Mouse (Mus musculus) left cerebral cortex, adult 2 months (tissue): Measurements from ENCODE around the gene Gm32742. TPM values are rescaled to one million over a fixed set of nuclear protein-coding genes. Genes with fewer than 3 reads are reported as not detected.
A peak's percentile ranks its signal among the peaks of the same experiment; 100 is the strongest.

ENCODE experiments used
- DNase-seq, 2 experiments: peaks; one replicate each; pipeline ENCODE4 v3.0.0; 2021 to 2022; ENCODE audit warnings: low spot score in 2 of 2, mixed read lengths in 1 of 2; ENCODE audit errors: extremely low spot score in 1 of 2
- H3K27ac ChIP-seq: fragments of 200-600 bp; 2 replicates; pipeline ENCODE4 v1.8.1; 2022
- H3K4me3 ChIP-seq: fragments of 200-600 bp; 2 replicates; pipeline ENCODE4 v1.8.1; 2022
- CTCF ChIP-seq: fragments of 200-600 bp; IDR thresholded peaks from 2 replicates; pipeline ENCODE4 v1.8.1; 2022; ENCODE audit warnings: antibody characterized with exemption, mild to moderate bottlenecking, moderate library complexity
- intact Hi-C: fragments of 180-260 bp; cut with DNase I; formaldehyde crosslinking; loops from one replicate; pipeline ENCODE4 v1.15.1; 2025
- long read RNA-seq, 2 experiments: library from polyadenylated mRNA; stranded (forward); transcript quantifications; one replicate each; pipeline ENCODE4 v2.0.0; 2021; ENCODE audit warnings: borderline mapping rate in 2 of 2
- total RNA-seq, 2 experiments: library from RNA; stranded (reverse); gene quantifications; 2 replicates each; pipeline ENCODE4 v1.2.3; 2021

The Gm32742 gene
- total RNA-seq, result not detected
- long read RNA-seq, experiment 1, result 0 reads
- long read RNA-seq, experiment 2, result 0 reads

- no peak within 1 kb of the TSS for H3K4me3 ChIP-seq
- no peak within 1 kb of the TSS for H3K27ac ChIP-seq
- intact Hi-C loops, result no loop called here
- DNase-seq, result no peak
- no peak for TF ChIP-seq CTCF
These were observed at the start of gene Gm32742 for GRCm38 (mm10) chr9:51165312-51166180. TSS of gene Gm32742 (minus strand) at chr9:51165517.

DNA sequence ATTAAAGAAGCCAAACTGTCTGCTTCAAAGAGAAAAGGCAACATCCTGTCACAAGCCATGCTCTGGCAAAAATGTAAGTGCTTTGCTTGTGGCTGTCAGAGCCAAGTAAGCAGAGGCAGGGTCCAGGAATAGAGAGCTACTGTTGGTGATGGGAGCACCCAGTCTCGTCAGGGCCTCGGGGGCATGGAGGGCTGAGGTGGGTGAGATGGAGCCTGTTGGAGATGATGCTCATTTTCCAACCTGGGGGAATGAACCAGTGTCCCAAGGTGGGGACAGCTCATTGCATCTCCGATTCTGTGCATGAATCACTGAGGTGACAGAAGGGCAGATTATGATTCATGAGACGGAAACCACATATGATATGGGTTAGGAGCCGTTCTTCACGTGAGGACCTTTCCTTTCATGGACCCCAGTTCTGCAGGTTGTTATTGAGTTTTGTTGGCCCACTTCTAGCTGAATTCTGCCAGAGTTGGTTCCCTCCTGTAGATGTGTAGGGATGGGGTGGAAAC lies 48.5 kb upstream of the Gm32742 start:
- no peak for TF ChIP-seq CTCF
- no peak overlapping the region for H3K4me3 ChIP-seq
- no peak for DNase-seq
- intact Hi-C loops, result no loop called here
- no peak overlapping the region for H3K27ac ChIP-seq

GRCm38 (mm10) chr9:51213023-51213728 lies 47.9 kb upstream of the Gm32742 start, which contains the start of gene Pou2af1:
TSS of gene Pou2af1 (plus strand) at chr9:51213708.
- Histone ChIP-seq H3K27ac (no peak within 1 kb of the TSS), H3K4me3 (no peak within 1 kb of the TSS)
- intact Hi-C loops, result no loop called here
- no peak for DNase-seq
- TF ChIP-seq CTCF, result no peak

GRCm38 (mm10) chr9:51211191-51211590 lies 45.9 kb upstream of the Gm32742 start:
- intact Hi-C loops, result no loop called here
- no peak overlapping the region for H3K4me3 ChIP-seq

GRCm38 (mm10) chr9:51208974-51209332 lies 43.6 kb upstream of the Gm32742 start:
- H3K27ac ChIP-seq, result no peak overlapping the region
- no peak for DNase-seq
- intact Hi-C loops, result no loop called here
- no peak for TF ChIP-seq CTCF
- no peak overlapping the region for H3K4me3 ChIP-seq

More at GRCm38 (mm10) chr9:51211191-51211590, 45.9 kb upstream of the Gm32742 start:
- DNase-seq, result no peak
- TF ChIP-seq CTCF, result no peak
- no peak overlapping the region for H3K27ac ChIP-seq

DNA sequence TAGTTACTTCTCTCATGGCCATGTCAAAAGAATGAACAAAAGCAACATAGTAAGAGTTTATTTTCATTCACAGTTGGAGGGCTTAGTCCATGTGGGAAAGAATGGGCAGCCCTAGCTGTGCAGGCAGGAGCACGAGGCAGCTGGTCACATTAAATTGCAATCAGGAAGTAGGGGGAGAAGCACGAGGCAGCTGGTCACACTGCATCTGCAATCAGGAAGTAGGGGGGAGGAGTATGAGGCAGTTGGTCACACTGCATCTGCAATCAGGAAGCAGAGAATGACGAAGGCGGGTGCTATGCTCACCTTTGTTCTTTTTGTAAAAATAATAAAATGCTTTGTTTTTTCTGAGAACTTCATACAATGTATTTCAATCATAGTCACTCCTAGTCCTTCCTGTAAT lies 29.5 kb upstream of the Gm32742 start:
- no peak for DNase-seq
- H3K4me3 ChIP-seq, result no peak overlapping the region
- TF ChIP-seq CTCF, result no peak
- intact Hi-C loops, result no loop called here
- H3K27ac ChIP-seq, result no peak overlapping the region

DNA sequence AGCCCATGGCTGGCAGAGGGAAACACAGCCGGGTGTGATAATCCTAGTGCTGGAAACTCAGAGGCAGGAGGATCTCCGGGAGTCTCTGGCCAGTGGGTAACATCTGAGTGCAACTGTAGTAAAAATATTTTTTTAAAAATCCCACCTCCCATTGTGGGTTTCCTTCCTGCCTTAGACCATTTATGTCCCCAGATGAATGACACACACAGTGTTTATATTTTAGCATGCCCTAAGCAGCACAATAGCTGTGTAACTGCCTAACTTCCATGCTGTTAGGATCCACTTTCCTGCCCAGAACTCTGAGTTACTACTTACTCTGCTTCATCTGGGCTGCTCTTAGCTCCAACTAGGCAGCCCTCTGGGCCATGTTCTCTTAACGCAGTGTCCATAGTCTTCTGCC lies 25.3 kb upstream of the Gm32742 start:
- intact Hi-C loops, result no loop called here
- Histone ChIP-seq H3K27ac (no peak overlapping the region), H3K4me3 (no peak overlapping the region)
- no peak for TF ChIP-seq CTCF
- no peak for DNase-seq

DNA sequence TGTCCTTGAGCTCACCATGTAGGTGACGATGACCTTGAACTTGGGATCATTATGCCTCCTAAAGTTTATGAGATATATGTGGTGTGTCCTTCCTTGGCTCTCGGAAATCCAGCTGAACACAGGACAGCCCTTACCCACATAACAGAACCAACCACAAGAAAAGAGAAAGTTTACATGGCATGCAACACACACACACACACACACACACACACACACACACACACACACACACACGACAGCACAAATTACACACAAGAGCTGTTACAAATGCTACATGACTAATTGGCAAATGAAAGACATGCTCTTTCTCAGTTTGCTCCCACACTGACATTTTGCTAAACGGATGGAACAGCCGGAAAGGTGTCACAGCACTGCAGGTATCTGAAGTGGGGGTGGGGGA lies 20.6 kb upstream of the Gm32742 start:
- no peak for TF ChIP-seq CTCF
- Histone ChIP-seq H3K27ac (no peak overlapping the region), H3K4me3 (no peak overlapping the region)
- no peak for DNase-seq
- intact Hi-C loops, result no loop called here

DNA sequence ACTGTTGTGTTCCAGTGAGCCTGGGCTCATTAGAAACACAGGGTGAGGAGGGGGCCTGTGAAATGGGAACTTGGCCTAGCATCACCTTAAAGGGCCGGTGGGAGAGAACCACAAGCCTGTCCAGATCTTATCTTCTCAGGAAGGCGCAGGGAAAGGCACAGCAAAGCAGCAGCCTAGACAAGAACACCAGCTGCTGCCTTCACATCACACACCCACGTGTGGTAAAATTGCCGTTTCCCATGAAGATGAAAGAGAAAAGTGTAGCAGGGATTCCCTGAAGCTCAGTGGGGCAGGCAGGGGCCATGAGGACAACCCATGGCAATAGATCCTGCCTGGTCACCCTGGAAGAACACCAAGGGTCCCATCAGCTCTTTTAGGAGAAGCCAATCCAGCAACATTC lies 20.1 kb upstream of the Gm32742 start:
- intact Hi-C loops, result no loop called here
- Histone ChIP-seq H3K4me3 (no peak overlapping the region), H3K27ac (no peak overlapping the region)
- TF ChIP-seq CTCF, result no peak
- peak; percentile 25 to 57 for DNase-seq

DNA sequence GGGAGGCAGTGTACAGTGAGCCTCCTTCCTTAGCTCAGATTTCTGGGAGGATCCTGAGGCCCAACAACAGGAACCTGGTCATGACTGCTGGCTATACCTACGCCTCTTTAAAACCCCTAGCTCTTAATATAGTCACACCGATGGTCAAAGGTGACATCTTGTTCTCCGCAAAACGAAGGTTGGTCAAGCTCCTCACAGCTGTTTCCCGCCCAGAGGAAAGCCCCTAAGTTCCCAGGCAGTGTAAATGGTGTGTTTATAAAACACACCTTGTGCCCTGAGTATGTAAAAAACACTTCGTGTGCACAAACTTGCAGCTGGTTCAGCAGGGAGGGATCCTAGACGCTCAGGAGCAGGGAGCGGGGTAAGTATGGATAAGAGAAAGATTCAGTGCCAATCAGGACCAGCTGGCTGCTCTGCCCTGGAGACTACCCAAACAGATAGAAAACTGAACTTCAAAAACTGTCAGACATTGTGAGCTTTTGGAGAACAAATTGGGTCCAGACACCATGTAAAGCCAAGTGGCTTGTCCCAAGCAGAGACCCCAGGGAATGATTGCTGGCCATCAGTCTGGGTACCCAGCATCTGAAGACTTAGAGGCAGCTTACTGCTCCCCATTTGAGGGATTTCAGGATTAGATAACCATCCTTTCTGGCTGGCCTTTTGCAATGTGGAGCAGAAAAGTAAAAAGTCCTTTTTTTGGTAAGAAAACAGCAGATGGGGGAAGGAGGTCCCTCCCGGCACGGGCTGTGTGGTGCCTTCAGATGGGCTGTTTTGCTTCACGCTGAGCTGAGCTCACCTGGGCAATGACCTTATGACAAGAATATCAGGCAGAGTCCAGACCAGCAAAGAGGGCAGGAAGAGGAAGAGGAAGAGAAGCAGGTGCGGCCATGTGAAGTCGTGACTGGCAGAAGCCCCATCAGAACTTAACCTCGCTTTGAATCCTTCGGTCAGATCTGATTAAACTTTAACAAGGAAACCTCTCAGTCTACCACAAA lies 17.7 kb upstream of the Gm32742 start:
- Histone ChIP-seq H3K27ac (no peak overlapping the region), H3K4me3 (no peak overlapping the region)
- TF ChIP-seq CTCF, result no peak
- intact Hi-C loops, result loop anchor here (5.0 kb wide), 1 partner anchor 109 kb away; no protein-coding TSS in a partner anchor
- DNase-seq, result no peak

GRCm38 (mm10) chr9:51180621-51181020 lies 15.3 kb upstream of the Gm32742 start:
- Histone ChIP-seq H3K27ac (no peak overlapping the region), H3K4me3 (no peak overlapping the region)
- peak; percentile 53 to 62 for DNase-seq
- no peak for TF ChIP-seq CTCF
- intact Hi-C loops, result loop anchor here (2.0 to 5.0 kb wide), 2 partner anchors 58 to 112 kb away; no protein-coding TSS in a partner anchor
